Mouse (Mus musculus) megakaryocyte, embryonic 14.5 days (primary cell): ENCODE measurements at regions not wholly inside any gene's neighbourhood (a gene's known extent, or its start where the extent isn't known, plus 50 kb on each side); places are given as distances from the start of the nearest gene placed in this dataset.

Experiments used
- H3K27me3 ChIP-seq: replicated peaks from 2 replicates; pipeline ENCODE3; 2012; ENCODE audit warnings: inconsistent platforms
- H3K36me3 ChIP-seq: replicated peaks from 2 replicates; pipeline ENCODE3; 2012; ENCODE audit warnings: low read length, inconsistent platforms, mixed read lengths
- H3K4me1 ChIP-seq: 2 replicates; pipeline ENCODE4 v1.6.1; 2012; ENCODE audit warnings: inconsistent platforms
- H3K4me3 ChIP-seq: replicated peaks from 2 replicates; pipeline ENCODE3; 2012; ENCODE audit warnings: moderate library complexity, mild to moderate bottlenecking, inconsistent platforms
- H3K9me3 ChIP-seq: 2 replicates; pipeline ENCODE4 v1.6.1; 2012; ENCODE audit warnings: inconsistent platforms
- FLI1 ChIP-seq: IDR thresholded peaks from 2 replicates; pipeline ENCODE4 v1.6.1; 2012; ENCODE audit warnings: low read length, inconsistent platforms, mixed read lengths
- GATA1 ChIP-seq: IDR thresholded peaks from 3 replicates; pipeline ENCODE4 v1.6.1; 2012; ENCODE audit warnings: mixed read lengths, low read length, inconsistent platforms, borderline replicate concordance

DNA sequence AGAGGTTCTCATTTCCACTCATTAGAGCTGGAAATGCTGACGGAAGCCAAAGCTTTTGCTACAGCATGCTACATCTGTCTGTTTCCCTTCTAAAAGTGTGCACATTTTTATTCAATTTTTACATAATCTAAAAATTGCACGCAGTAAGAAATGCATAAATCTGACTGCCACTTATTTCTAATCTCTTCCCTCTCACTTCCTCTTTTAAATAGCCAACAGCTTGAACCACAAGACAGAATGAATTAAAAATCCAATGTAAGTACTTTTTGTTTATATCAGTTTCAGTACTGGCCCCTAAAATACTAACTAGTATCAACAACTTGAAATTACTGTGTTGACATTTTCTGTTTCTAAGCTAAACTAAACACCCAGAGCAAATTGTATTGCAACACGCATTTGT lies 361.3 kb upstream of the Nt5c1b start:
- Histone ChIP-seq H3K4me3 (no peak overlapping the region), H3K36me3 (no peaks in the 10 kb centered on the region), H3K4me1 (no peaks in the 10 kb centered on the region), H3K9me3 (no peaks in the 10 kb centered on the region), H3K27me3 (no peaks in the 10 kb centered on the region)
- no peak for TF ChIP-seq GATA1
- no peak for TF ChIP-seq FLI1

DNA sequence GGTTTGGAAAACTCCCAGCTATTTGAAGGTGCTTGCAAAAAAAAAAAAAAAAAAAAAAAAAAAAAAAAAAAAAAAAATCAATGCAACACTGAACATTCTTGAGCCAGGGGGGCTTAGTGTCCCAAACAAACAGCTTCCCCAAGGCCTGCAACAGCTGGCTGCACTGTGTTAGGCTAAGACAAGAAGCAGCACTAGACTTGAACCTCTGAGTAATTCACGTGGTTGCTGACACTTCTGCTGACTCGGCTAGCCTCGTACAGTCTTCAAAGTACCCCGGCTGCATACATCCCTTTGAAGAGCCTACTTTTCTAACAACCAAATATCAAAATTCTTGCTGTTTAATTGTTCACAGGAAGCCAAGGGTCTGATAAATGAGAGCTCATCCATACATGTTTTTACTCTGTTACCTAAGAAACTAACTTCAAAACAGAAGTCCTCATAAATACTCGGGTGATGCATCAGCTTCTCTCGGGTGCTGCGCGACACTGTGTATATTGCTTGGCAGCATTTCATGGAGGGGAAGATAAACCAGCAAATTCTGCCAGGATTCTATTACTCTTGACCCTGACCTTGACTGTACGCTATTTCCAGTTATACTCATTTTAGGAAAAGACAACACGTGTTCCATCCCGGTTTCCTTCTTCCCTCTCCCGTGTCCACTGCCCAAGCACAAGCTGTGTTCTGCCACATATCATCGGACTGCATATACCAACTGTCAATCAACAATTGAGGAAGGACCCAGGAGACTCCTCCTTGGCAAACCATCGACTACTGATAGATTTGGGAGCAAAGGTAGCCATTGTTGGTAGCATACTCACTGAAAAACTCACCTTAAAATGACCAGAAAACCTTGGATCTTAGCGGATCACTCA lies 352.8 kb upstream of the Nt5c1b start:
- Histone ChIP-seq H3K9me3 (no peaks in the 10 kb centered on the region), H3K4me3 (no peak overlapping the region), H3K36me3 (no peaks in the 10 kb centered on the region), H3K4me1 (no peaks in the 10 kb centered on the region), H3K27me3 (no peaks in the 10 kb centered on the region)
- TF ChIP-seq FLI1 (no peak), GATA1 (no peak)

DNA sequence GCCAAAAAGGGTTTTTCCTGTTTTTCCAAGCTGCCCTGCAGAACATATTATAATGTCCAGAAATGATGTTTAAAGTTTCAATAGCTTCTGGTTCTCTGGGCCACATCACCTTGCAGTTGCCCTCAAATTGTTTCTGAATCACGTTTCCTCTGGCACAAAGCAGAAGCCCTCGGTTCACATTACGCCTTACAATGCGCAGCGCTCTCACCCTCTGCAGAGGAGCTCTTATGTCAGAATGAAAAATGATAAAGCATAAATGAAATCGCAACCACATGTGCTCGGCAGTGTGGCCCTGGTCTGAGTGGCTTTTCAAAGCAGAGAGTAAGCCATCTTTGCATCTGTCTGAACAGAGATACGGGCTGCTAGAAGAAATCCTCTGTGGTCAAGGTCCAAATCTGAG lies 334.3 kb upstream of the Nt5c1b start:
- no peaks in the 10 kb centered on the region for H3K36me3 ChIP-seq
- no peaks in the 10 kb centered on the region for H3K27me3 ChIP-seq
- no peak overlapping the region for H3K4me3 ChIP-seq
- no peak for TF ChIP-seq FLI1
- no peak for TF ChIP-seq GATA1
- no peaks in the 10 kb centered on the region for H3K4me1 ChIP-seq
- H3K9me3 ChIP-seq: no peaks in the 10 kb centered on the region

DNA sequence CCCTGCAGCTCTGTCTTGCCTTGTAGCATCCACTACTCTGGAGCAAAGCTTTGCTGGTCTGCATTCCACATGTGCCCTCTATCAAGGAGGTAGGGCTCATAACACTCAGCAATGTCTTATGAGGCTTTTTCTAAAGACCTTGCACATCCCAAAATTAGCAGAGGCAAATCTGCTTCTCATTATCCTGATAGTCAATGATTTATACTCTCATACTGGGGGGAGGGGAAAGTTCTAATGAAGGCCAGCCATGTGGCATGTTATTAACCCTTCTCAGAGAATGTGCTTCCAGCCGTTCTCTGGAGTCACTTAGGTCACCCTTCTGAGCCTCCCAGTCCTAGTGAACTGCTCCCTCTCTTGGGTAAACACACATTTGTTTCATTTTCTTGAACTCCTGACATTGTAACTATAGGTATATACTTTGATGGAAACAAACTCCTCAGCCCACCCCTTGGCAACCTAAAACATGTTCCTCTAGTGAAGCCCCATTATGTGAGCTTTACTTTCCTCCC lies 307.7 kb upstream of the Nt5c1b start:
- TF ChIP-seq GATA1 (no peak), FLI1 (no peak)
- no peaks in the 10 kb centered on the region for H3K4me1 ChIP-seq
- no peak overlapping the region for H3K4me3 ChIP-seq
- H3K36me3 ChIP-seq: no peaks in the 10 kb centered on the region
- H3K9me3 ChIP-seq: no peaks in the 10 kb centered on the region
- H3K27me3 ChIP-seq: no peaks in the 10 kb centered on the region

DNA sequence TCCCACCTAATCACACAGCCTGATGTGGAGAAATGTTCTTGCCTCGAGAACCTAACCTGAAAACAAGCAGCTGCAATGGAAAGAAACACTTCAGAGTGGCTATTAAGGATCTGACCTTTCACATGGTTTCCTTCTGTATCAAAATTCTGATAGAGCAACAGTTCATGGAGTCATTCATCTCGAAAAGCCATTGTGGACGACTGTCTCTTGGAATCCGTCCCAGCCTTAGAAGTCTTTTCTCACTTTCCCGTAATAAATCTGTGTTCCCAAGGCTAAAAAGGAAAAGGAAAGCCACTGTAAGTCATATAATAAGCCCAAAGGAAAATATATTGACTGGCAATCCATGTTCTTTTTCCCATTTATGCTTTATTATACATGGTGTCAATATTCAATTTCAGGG lies 291.4 kb upstream of the Nt5c1b start:
- TF ChIP-seq FLI1 (no peak), GATA1 (no peak)
- Histone ChIP-seq H3K4me3 (no peak overlapping the region), H3K27me3 (no peaks in the 10 kb centered on the region), H3K36me3 (no peaks in the 10 kb centered on the region), H3K9me3 (no peaks in the 10 kb centered on the region), H3K4me1 (no peaks in the 10 kb centered on the region)

DNA sequence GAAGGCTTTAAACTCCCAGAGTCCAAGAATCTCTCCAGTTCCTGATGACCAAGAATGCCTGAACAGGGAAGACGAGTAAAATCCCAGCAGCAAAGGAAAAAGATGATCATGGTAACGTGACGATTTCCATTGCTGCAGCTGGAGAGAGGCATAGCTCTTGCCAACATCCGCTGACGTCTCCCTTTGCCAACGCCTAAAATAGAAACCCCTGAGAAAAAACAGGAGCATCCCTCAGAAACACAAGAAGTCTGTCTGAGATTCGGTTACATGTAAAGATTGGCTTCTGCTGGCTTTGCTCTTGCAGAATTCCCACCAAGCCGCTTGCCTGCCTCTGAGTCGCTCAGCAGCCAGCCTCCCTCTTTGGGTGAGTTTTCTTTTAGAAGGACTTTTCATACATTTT lies 290.3 kb upstream of the Nt5c1b start:
- no peaks in the 10 kb centered on the region for H3K9me3 ChIP-seq
- H3K27me3 ChIP-seq: no peaks in the 10 kb centered on the region

DNA sequence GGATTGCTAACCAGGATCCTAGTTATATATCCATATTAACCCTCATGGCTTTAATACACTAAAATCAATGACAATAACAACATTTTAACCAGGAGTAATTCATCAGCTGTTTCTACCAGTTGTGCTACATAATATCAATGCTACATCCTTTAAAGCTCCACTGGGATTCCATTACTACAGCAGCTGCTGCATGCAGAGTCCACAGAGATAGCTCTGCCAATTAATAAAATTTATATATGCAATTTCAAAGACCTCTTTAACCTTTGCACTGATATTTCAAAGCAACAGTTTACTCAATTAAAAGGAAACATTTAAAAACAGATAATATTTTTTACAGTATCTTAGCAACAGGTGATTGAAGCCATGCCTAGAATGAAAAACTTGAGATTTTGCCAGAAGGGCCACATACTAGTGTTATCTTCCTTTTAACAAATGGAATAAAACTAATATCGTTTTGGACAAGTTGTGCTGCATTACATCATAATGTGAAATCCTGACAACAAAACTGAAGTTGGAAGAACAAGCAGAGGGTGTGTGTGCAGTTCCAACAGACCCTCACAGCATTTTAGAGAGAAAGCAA lies 256.8 kb upstream of the Nt5c1b start:
- no peaks in the 10 kb centered on the region for H3K27me3 ChIP-seq
- TF ChIP-seq GATA1 (no peak), FLI1 (no peak)
- H3K9me3 ChIP-seq: no peaks in the 10 kb centered on the region
- H3K4me1 ChIP-seq: no peaks in the 10 kb centered on the region
- no peaks in the 10 kb centered on the region for H3K36me3 ChIP-seq
- no peak overlapping the region for H3K4me3 ChIP-seq

More for the DNA sequence above, 290.3 kb upstream of the Nt5c1b start:
- TF ChIP-seq FLI1 (no peak), GATA1 (no peak)
- Histone ChIP-seq H3K4me1 (no peaks in the 10 kb centered on the region), H3K36me3 (no peaks in the 10 kb centered on the region), H3K4me3 (no peak overlapping the region)

DNA sequence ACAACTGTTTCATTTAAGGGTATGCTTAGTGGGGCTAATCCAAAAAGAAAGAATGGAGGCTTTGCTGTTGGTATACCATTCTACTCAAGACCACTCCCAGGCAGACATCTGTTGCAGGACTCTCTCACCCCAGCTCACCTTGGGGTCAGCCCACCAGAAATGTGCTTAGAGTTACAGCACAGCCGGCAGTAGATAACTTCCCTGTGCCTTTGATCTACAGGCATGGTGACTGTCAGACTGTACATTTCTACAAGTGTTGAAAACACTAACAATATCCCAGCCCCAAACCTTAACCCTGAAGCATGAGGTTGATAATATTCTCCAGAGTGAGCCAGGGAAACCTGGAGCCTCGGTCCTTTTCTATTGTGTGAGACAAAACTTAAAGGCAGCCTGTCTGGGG lies 247.7 kb upstream of the Nt5c1b start:
- Histone ChIP-seq H3K4me1 (no peaks in the 10 kb centered on the region), H3K36me3 (no peaks in the 10 kb centered on the region), H3K4me3 (no peak overlapping the region), H3K9me3 (no peaks in the 10 kb centered on the region), H3K27me3 (no peaks in the 10 kb centered on the region)
- TF ChIP-seq FLI1 (no peak), GATA1 (no peak)

DNA sequence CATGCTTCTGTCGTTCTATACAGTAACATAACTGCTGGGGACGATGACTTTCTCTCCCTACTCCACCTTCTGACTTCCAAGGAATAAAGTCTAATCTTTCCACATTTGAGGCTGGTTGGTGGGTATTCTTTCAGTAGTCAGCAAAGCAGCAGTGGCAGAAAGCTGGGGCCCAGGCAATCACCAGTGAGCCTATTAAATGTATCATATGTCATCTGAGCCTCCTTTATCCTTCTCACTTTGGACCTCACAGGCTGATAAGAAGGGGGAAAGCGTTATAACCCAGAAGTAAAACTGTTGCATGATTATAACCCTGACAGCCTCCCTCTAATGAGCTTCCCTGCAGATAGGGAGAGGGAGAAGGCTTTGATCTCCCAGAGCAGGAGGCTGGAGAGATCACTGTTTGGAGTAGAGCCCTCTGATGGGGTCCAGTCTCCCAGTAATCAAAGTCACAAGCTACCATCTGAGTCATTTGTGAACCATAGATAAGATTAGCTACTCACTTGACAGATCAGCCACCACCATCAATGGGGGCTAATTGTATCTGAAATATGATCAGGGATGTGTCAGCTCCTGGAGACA lies 241.7 kb upstream of the Nt5c1b start:
- Histone ChIP-seq H3K4me3 (no peak overlapping the region), H3K9me3 (no peaks in the 10 kb centered on the region), H3K36me3 (no peaks in the 10 kb centered on the region), H3K27me3 (no peaks in the 10 kb centered on the region), H3K4me1 (no peaks in the 10 kb centered on the region)
- TF ChIP-seq GATA1 (no peak), FLI1 (no peak)

DNA sequence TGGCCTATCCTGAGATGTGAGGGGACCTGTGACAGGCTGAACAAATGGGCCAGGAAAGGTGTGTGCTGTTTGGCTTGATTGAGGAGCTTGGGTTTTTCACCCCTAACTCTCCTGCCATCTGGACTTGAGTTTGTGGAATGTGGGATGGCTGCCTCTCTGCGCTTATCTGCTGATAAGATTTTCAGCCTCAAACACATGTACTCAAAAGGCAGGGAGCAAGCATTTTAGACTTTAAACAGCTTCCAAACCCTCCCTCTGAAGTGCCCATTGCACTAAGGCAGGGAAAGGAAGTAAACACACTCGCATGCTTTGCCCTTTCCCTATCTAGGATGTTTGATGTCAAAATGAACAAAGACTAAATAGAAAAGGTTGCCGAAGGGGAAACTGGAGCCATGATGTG lies 235.6 kb upstream of the Nt5c1b start:
- no peaks in the 10 kb centered on the region for H3K27me3 ChIP-seq
- H3K4me3 ChIP-seq: no peak overlapping the region
- no peaks in the 10 kb centered on the region for H3K36me3 ChIP-seq
- TF ChIP-seq FLI1: no peak
- TF ChIP-seq GATA1: no peak
- H3K4me1 ChIP-seq: no peaks in the 10 kb centered on the region
- no peaks in the 10 kb centered on the region for H3K9me3 ChIP-seq
